In genomic region chr12:69296511-69297410, GRCm38 (mm10) we compare ENCODE assay signal across 8 mouse cellular contexts. TPM values are rescaled to one million over a fixed set of nuclear protein-coding genes. Genes with fewer than 3 reads are reported as not detected.
DNase-seq lines count a peak whose midpoint lies in the region; ATAC-seq and TF ChIP-seq lines count a peak whose summit lies in the region.

TSS of gene Klhdc2 (plus strand) at chr12:69296681.

- DNase-seq in ES-E14 (ENCODE audit: low read depth, low spot score): peak; percentile 40
- peak; percentile 92 for DNase-seq in cerebellum, adult 11-12 months
- peak; percentile 85 to 89 for DNase-seq in heart, postnatal 36 days
- peak; percentile 86 to 88 for DNase-seq in layer of hippocampus, adult 2 months (ENCODE audit: low spot score in 2 of 2)
- DNase-seq in lung, embryonic 14.5 days: peak; percentile 96
- DNase-seq in thymus, adult 2 months: peak; percentile 47

- TF ChIP-seq POLR2A in olfactory bulb, adult 2 months (IDR thresholded peaks at IDR 0.05; ENCODE audit: insufficient read depth, low read depth, low read length): peak; percentile 62
- TF ChIP-seq POLR2A in thymus, adult 2 months (IDR thresholded peaks at IDR 0.05; ENCODE audit: control insufficient read depth, extremely low read depth, insufficient read depth, low read length, poor library complexity): no peak

- peak within 1 kb of the TSS; percentile 76 to 93 for H3K4me3 ChIP-seq in ES-E14 (ENCODE audit: insufficient read depth in 1 of 2, low read depth in 1 of 2, low read length in 2 of 2, poor library complexity in 1 of 2, severe bottlenecking in 1 of 2)
- peak within 1 kb of the TSS; percentile 84 for H3K4me3 ChIP-seq in forebrain, embryonic 16.5 days (replicated peaks; ENCODE audit: low read length)
- peak within 1 kb of the TSS; percentile 96 for H3K4me3 ChIP-seq in layer of hippocampus, adult 2 months
- H3K4me3 ChIP-seq in lung, embryonic 14.5 days (ENCODE audit: low read depth, low read length): peak within 1 kb of the TSS; percentile 96
- H3K4me3 ChIP-seq in olfactory bulb, adult 2 months (ENCODE audit: insufficient read depth, low read depth, low read length): peak within 1 kb of the TSS; percentile 93
- peak within 1 kb of the TSS; percentile 68 for H3K4me3 ChIP-seq in thymus, adult 2 months (ENCODE audit: control insufficient read depth, insufficient read depth, low read length)

- H3K27me3 ChIP-seq in forebrain, embryonic 16.5 days (replicated peaks; ENCODE audit: control insufficient read depth, insufficient read depth, low read length): no peaks in the 10 kb centered on the region
- H3K27me3 ChIP-seq in lung, embryonic 14.5 days (ENCODE audit: insufficient read depth, low read length): no peaks in the 10 kb centered on the region
- no peaks in the 10 kb centered on the region for H3K27me3 ChIP-seq in thymus, adult 2 months (ENCODE audit: control insufficient read depth, insufficient read depth, low read length)

- no peak within 1 kb of the TSS for H3K27ac ChIP-seq in ES-E14 (ENCODE audit: insufficient read depth, low read depth, low read length, poor library complexity, severe bottlenecking)
- H3K27ac ChIP-seq in forebrain, embryonic 16.5 days (ENCODE audit: low read length): peak within 1 kb of the TSS; percentile 91
- peak within 1 kb of the TSS; percentile 96 for H3K27ac ChIP-seq in layer of hippocampus, adult 2 months
- H3K27ac ChIP-seq in lung, embryonic 14.5 days (ENCODE audit: low read depth): peak within 1 kb of the TSS; percentile 96
- peak within 1 kb of the TSS; percentile 96 for H3K27ac ChIP-seq in olfactory bulb, adult 2 months (ENCODE audit: insufficient read depth, low read depth, low read length)
- no peak within 1 kb of the TSS for H3K27ac ChIP-seq in thymus, adult 2 months (ENCODE audit: control insufficient read depth, insufficient read depth, low read length)

- TF ChIP-seq CTCF in layer of hippocampus, adult 2 months (conservative IDR thresholded peaks at IDR 0.05): no peak
- no peak for TF ChIP-seq CTCF in lung, embryonic 14.5 days (IDR thresholded peaks at IDR 0.05; ENCODE audit: low read depth)
- no peak for TF ChIP-seq CTCF in olfactory bulb, adult 2 months (IDR thresholded peaks at IDR 0.05; ENCODE audit: insufficient read depth, low read depth, low read length)
- TF ChIP-seq CTCF in thymus, adult 2 months (IDR thresholded peaks at IDR 0.05; ENCODE audit: borderline replicate concordance, control insufficient read depth, extremely low read depth, insufficient read depth, low read length, poor library complexity): no peak

- peak within 1 kb of the TSS; percentile 69 for H3K4me2 ChIP-seq in forebrain, embryonic 16.5 days (ENCODE audit: low read length)
- peak within 1 kb of the TSS; percentile 75 for H3K4me2 ChIP-seq in lung, embryonic 14.5 days

- WGBS in forebrain, embryonic 16.5 days: under 1% methylated on average over 86 of the region's 98 CpGs
- WGBS in lung, embryonic 14.5 days: under 1% methylated on average over 98 of the region's 98 CpGs
- under 1% methylated on average over 98 of the region's 98 CpGs for WGBS in olfactory bulb, adult 2 months
- WGBS in thymus, adult 2 months: 1% methylated on average over 98 of the region's 98 CpGs

- in situ Hi-C loops in ES-E14 (cut with MboI; ENCODE audit: low sequenced_read_pairs in 2 of 2, unreplicated experiment in 2 of 2): no loop called here

- no peaks in the 10 kb centered on the region; the same call in 1 of the 2 replicates for H3K36me3 ChIP-seq in ES-E14 (ENCODE audit: control insufficient read depth, insufficient read depth, low read length, poor library complexity, severe bottlenecking)
- peaks cover 6% of the 10 kb centered on the region; the same call in 1 of the 2 replicates for H3K36me3 ChIP-seq in forebrain, embryonic 16.5 days (ENCODE audit: control insufficient read depth, insufficient read depth)
- peaks cover 12% of the 10 kb centered on the region; the same call in 1 of the 2 replicates for H3K36me3 ChIP-seq in lung, embryonic 14.5 days (ENCODE audit: insufficient read depth)
- H3K36me3 ChIP-seq in thymus, adult 2 months (ENCODE audit: control insufficient read depth, insufficient read depth, low read length): no peaks in the 10 kb centered on the region

- H3K9me3 ChIP-seq in ES-E14 (ENCODE audit: control insufficient read depth, insufficient read depth, low read depth, low read length): no peaks in the 10 kb centered on the region
- no peaks in the 10 kb centered on the region for H3K9me3 ChIP-seq in forebrain, embryonic 16.5 days (ENCODE audit: control insufficient read depth, low read length)
- H3K9me3 ChIP-seq in lung, embryonic 14.5 days (ENCODE audit: low read depth, low read length): no peaks in the 10 kb centered on the region

- ATAC-seq in forebrain, embryonic 16.5 days: peak; percentile 95
- ATAC-seq in lung, embryonic 14.5 days (ENCODE audit: insufficient read depth): peak; percentile 98

- H3K4me1 ChIP-seq in ES-E14 (ENCODE audit: control insufficient read depth in 2 of 2, insufficient read depth in 2 of 2, low read length in 2 of 2, poor library complexity in 1 of 2): peaks cover 0 to 3% of the 10 kb centered on the region in 2 experiments; a peak in 2 of 4 replicates
- H3K4me1 ChIP-seq in forebrain, embryonic 16.5 days (replicated peaks; ENCODE audit: control insufficient read depth, insufficient read depth, low read length): peaks cover 26% of the 10 kb centered on the region
- H3K4me1 ChIP-seq in lung, embryonic 14.5 days (ENCODE audit: insufficient read depth): peaks cover 3% of the 10 kb centered on the region; the same call in 1 of the 2 replicates
- peaks cover 14% of the 10 kb centered on the region for H3K4me1 ChIP-seq in olfactory bulb, adult 2 months (ENCODE audit: control insufficient read depth, insufficient read depth, low read length)
- H3K4me1 ChIP-seq in thymus, adult 2 months (replicated peaks; ENCODE audit: control insufficient read depth, insufficient read depth, low read length): peaks cover 7% of the 10 kb centered on the region

- intact Hi-C loops in heart, postnatal 36 days (cut with DNase I): loop anchor here (2.0 to 5.0 kb wide), 3 partner anchors 56 to 99 kb away; partner anchors contain the start of genes Dnaaf2, Gm49383, Klhdc1 and Pole2

- peak within 1 kb of the TSS; percentile 83 for H3K9ac ChIP-seq in ES-E14 (ENCODE audit: insufficient read depth, low read depth, low read length, poor library complexity, severe bottlenecking)
- H3K9ac ChIP-seq in forebrain, embryonic 16.5 days (replicated peaks; ENCODE audit: low read depth, low read length): peak within 1 kb of the TSS; percentile 95
- H3K9ac ChIP-seq in lung, embryonic 14.5 days: peak within 1 kb of the TSS; percentile 97

TF ChIP-seq in ES-E14, 5 proteins besides CTCF, POLR2A, EP300 and RAD21:
- TF ChIP-seq ZNF384 (IDR thresholded peaks at IDR 0.05; ENCODE audit: low read depth, low read length): no peak
- peak; percentile 78; the same call in 1 of the 2 replicates for TF ChIP-seq HCFC1 (IDR thresholded peaks at IDR 0.05; ENCODE audit: borderline replicate concordance, insufficient read depth, low read length)

RNA-seq across cellular contexts. Expression of gene Klhdc2, which starts in this region (rescaled TPM):
- 28.2 and 40.7 TPM in 2 replicates for total RNA-seq in ES-E14 (2012; rRNA removed)
- polyA plus RNA-seq in forebrain, embryonic 16.5 days (2015; fragmentation: Nextera tagmentation; extraction: Ambion mirVana): 272 and 285 TPM in 2 replicates
- 100 to 1,000 TPM; 105 to 110 TPM for total RNA-seq in heart, postnatal 36 days (2021)
- total RNA-seq in layer of hippocampus, adult 2 months (2021): 100 to 1,000 TPM; 115 to 125 TPM
- 141 and 142 TPM in 2 replicates for polyA plus RNA-seq in lung, embryonic 14.5 days (2014; fragmentation: Nextera tagmentation; extraction: Ambion mirVana)
- not detected in 2 replicates for polyA plus RNA-seq in olfactory bulb, adult 2 months (2012; ENCODE audit: insufficient read depth, insufficient read length, low replicate concordance, missing spikeins)
- 20.0 and 21.7 TPM in 2 replicates for polyA plus RNA-seq in thymus, adult 2 months (2012; rRNA removed)

Comparison
In these comparisons a context has a peak if more than half of its experiments do, and no peak if none do; other contexts are left out.
1. RNA of gene Klhdc2 (polyA plus RNA-seq): 272 to 285 TPM in forebrain, embryonic 16.5 days, 141 to 142 TPM in lung, embryonic 14.5 days and 20.0 to 21.7 TPM in thymus, adult 2 months; not detected in olfactory bulb, adult 2 months; every median in the first group is over 10 times any median in the second.
2. DNase-seq: peak in every context shown above with its lines; median percentile 96 in lung, embryonic 14.5 days; 92 in cerebellum, adult 11-12 months; 87 in heart, postnatal 36 days; 87 in layer of hippocampus, adult 2 months; 47 in thymus, adult 2 months; 40 in ES-E14.
3. H3K27ac ChIP-seq: peak in forebrain, embryonic 16.5 days (single experiment), layer of hippocampus, adult 2 months (single experiment), lung, embryonic 14.5 days (single experiment) and olfactory bulb, adult 2 months (single experiment); none in ES-E14 (single experiment) and thymus, adult 2 months (single experiment).
4. Peak in every context shown above with its lines, with median percentiles within 50 percentile points of each other: H3K4me3 ChIP-seq and H3K9ac ChIP-seq.